Mouse (Mus musculus): Measurements from ENCODE around the gene Kat8. TPM values are rescaled to one million over a fixed set of nuclear protein-coding genes. Genes with fewer than 3 reads are reported as not detected.

Kat8 gene
- polyA plus RNA-seq, 1 experiment, result 11.3 TPM

GRCm38 (mm10) chr7:127952864-127953581, 40.7 kb downstream of the Kat8 start:
- H3K36me3 ChIP-seq (ENCODE audit: control insufficient read depth, insufficient read depth, low read length), result no peaks in the 10 kb centered on the region
- DNase-seq (ENCODE audit: low read depth in 1 of 2, low spot score in 2 of 2), result no peak
- TF ChIP-seq CTCF (IDR thresholded peaks at IDR 0.05; ENCODE audit: extremely low read depth, insufficient read depth, insufficient read length, insufficient replicate concordance) (no peak), POLR2A (IDR thresholded peaks at IDR 0.05; ENCODE audit: low read depth, low read length) (no peak)
- no peaks in the 10 kb centered on the region for H3K4me1 ChIP-seq (ENCODE audit: control insufficient read depth, insufficient read depth, insufficient read length)
- no peaks in the 10 kb centered on the region for H3K27me3 ChIP-seq (ENCODE audit: control insufficient read depth, insufficient read depth, low read length)
- no peak overlapping the region for H3K27ac ChIP-seq (ENCODE audit: insufficient read depth, low read length)
- no peak overlapping the region for H3K4me3 ChIP-seq (ENCODE audit: extremely low read depth, insufficient read depth, insufficient read length)
- WGBS, result 21% methylated on average over 13 of the region's 13 CpGs

GRCm38 (mm10) chr7:127959364-127959763, 47.0 kb downstream of the Kat8 start:
- DNase-seq (ENCODE audit: low read depth in 1 of 2, low spot score in 2 of 2), result no peak
- Histone ChIP-seq H3K27ac (ENCODE audit: insufficient read depth, low read length) (no peak overlapping the region), H3K4me1 (ENCODE audit: control insufficient read depth, insufficient read depth, insufficient read length) (no peaks in the 10 kb centered on the region), H3K4me3 (ENCODE audit: extremely low read depth, insufficient read depth, insufficient read length) (no peak overlapping the region), H3K36me3 (ENCODE audit: control insufficient read depth, insufficient read depth, low read length) (no peaks in the 10 kb centered on the region), H3K27me3 (ENCODE audit: control insufficient read depth, insufficient read depth, low read length) (no peaks in the 10 kb centered on the region)
- 79% methylated on average over 5 of the region's 5 CpGs for WGBS
- TF ChIP-seq CTCF (IDR thresholded peaks at IDR 0.05; ENCODE audit: extremely low read depth, insufficient read depth, insufficient read length, insufficient replicate concordance) (no peak), POLR2A (IDR thresholded peaks at IDR 0.05; ENCODE audit: low read depth, low read length) (no peak)

GRCm38 (mm10) chr7:127966371-127966918, 54.1 kb downstream of the Kat8 start:
- H3K27me3 ChIP-seq (ENCODE audit: control insufficient read depth, insufficient read depth, low read length), result no peaks in the 10 kb centered on the region
- H3K4me1 ChIP-seq (ENCODE audit: control insufficient read depth, insufficient read depth, insufficient read length), result peaks cover 5% of the 10 kb centered on the region; the same call in 1 of the 2 replicates
- no peak for DNase-seq (ENCODE audit: low read depth in 1 of 2, low spot score in 2 of 2)
- peak overlapping the region; percentile 98 for H3K4me3 ChIP-seq (ENCODE audit: extremely low read depth, insufficient read depth, insufficient read length)
- peak overlapping the region; percentile 98 for H3K27ac ChIP-seq (ENCODE audit: insufficient read depth, low read length)
- 21% methylated on average over 10 of the region's 10 CpGs for WGBS
- peaks cover 8% of the 10 kb centered on the region for H3K36me3 ChIP-seq (ENCODE audit: control insufficient read depth, insufficient read depth, low read length)
- TF ChIP-seq CTCF (IDR thresholded peaks at IDR 0.05; ENCODE audit: extremely low read depth, insufficient read depth, insufficient read length, insufficient replicate concordance), result no peak
- no peak for TF ChIP-seq POLR2A (IDR thresholded peaks at IDR 0.05; ENCODE audit: low read depth, low read length)

GRCm38 (mm10) chr7:127967004-127967921, 54.9 kb downstream of the Kat8 start, which contains the start of gene Fus:
Gene Fus (plus strand): TSS chr7:127967457.
- DNase-seq (ENCODE audit: low read depth in 1 of 2, low spot score in 2 of 2), result peak; percentile 88 to 90
- peak within 1 kb of the TSS; percentile 98 for H3K27ac ChIP-seq (ENCODE audit: insufficient read depth, low read length)
- WGBS, result 1% methylated on average over 92 of the region's 92 CpGs
- H3K4me1 ChIP-seq (ENCODE audit: control insufficient read depth, insufficient read depth, insufficient read length), result peaks cover 5% of the 10 kb centered on the region; the same call in 1 of the 2 replicates
- H3K27me3 ChIP-seq (ENCODE audit: control insufficient read depth, insufficient read depth, low read length), result no peaks in the 10 kb centered on the region
- TF ChIP-seq POLR2A (IDR thresholded peaks at IDR 0.05; ENCODE audit: low read depth, low read length) (peak; percentile 99), CTCF (IDR thresholded peaks at IDR 0.05; ENCODE audit: extremely low read depth, insufficient read depth, insufficient read length, insufficient replicate concordance) (no peak)
- peaks cover 15% of the 10 kb centered on the region for H3K36me3 ChIP-seq (ENCODE audit: control insufficient read depth, insufficient read depth, low read length)
- peak within 1 kb of the TSS; percentile 98 for H3K4me3 ChIP-seq (ENCODE audit: extremely low read depth, insufficient read depth, insufficient read length)

GRCm38 (mm10) chr7:127967922-127968828, 55.9 kb downstream of the Kat8 start:
- H3K27ac ChIP-seq (ENCODE audit: insufficient read depth, low read length), result peak overlapping the region; percentile 98
- H3K4me3 ChIP-seq (ENCODE audit: extremely low read depth, insufficient read depth, insufficient read length), result peak overlapping the region; percentile 98
- H3K36me3 ChIP-seq (ENCODE audit: control insufficient read depth, insufficient read depth, low read length), result peaks cover 22% of the 10 kb centered on the region
- under 1% methylated on average over 41 of the region's 42 CpGs for WGBS
- H3K27me3 ChIP-seq (ENCODE audit: control insufficient read depth, insufficient read depth, low read length), result no peaks in the 10 kb centered on the region
- peaks cover 5% of the 10 kb centered on the region; the same call in 1 of the 2 replicates for H3K4me1 ChIP-seq (ENCODE audit: control insufficient read depth, insufficient read depth, insufficient read length)
- TF ChIP-seq CTCF (IDR thresholded peaks at IDR 0.05; ENCODE audit: extremely low read depth, insufficient read depth, insufficient read length, insufficient replicate concordance) (no peak), POLR2A (IDR thresholded peaks at IDR 0.05; ENCODE audit: low read depth, low read length) (no peak)
- DNase-seq (ENCODE audit: low read depth in 1 of 2, low spot score in 2 of 2), result peak; percentile 28 to 68
